Mouse (Mus musculus) hindbrain, postnatal 0 days (tissue): ENCODE measurements around the gene Med26. TPM values are rescaled to one million over a fixed set of nuclear protein-coding genes. Genes with fewer than 3 reads are reported as not detected.

Experiments used
- ATAC-seq: fragments of 200-750 bp; cut with Nextera tagmentation; 2 replicates; pipeline ENCODE4 v1.8.0; 2017; ENCODE audit warnings: mild to moderate bottlenecking, moderate TSS enrichment, moderate library complexity
- DNase-seq: peaks from one replicate; pipeline ENCODE4 v3.0.0-alpha.2; 2015; ENCODE audit warnings: low spot score
- H3K27ac ChIP-seq: fragments of 300-500 bp; sonication (generic); 2 replicates; pipeline ENCODE4 v1.5.1; 2014; ENCODE audit warnings: mild to moderate bottlenecking
- H3K27me3 ChIP-seq: fragments of 300-500 bp; sonication (generic); 2 replicates; pipeline ENCODE4 v1.6.1; 2014; ENCODE audit warnings: low read length, mixed read lengths; ENCODE audit not compliant: insufficient read depth
- H3K36me3 ChIP-seq: fragments of 300-500 bp; sonication (generic); 2 replicates; pipeline ENCODE4 v1.6.1; 2014; ENCODE audit warnings: low read length, mixed read lengths; ENCODE audit not compliant: insufficient read depth
- H3K4me1 ChIP-seq: fragments of 300-500 bp; sonication (generic); 2 replicates; pipeline ENCODE4 v1.6.1; 2014; ENCODE audit warnings: antibody characterized with exemption, low read length, mixed read lengths; ENCODE audit not compliant: insufficient read depth
- H3K4me2 ChIP-seq: fragments of 300-500 bp; sonication (generic); 2 replicates; pipeline ENCODE4 v1.6.1; 2014; ENCODE audit warnings: low read depth, mild to moderate bottlenecking, low read length, moderate library complexity, mixed read lengths
- H3K4me3 ChIP-seq: fragments of 300-500 bp; sonication (generic); 2 replicates; pipeline ENCODE4 v1.5.1; 2014; ENCODE audit warnings: low read length
- H3K9ac ChIP-seq: fragments of 300-500 bp; sonication (generic); replicated peaks from 2 replicates; pipeline ENCODE4 v1.6.1; 2014; ENCODE audit warnings: mild to moderate bottlenecking, low read length, moderate library complexity, mixed read lengths
- H3K9me3 ChIP-seq: fragments of 300-500 bp; sonication (generic); 2 replicates; pipeline ENCODE4 v1.6.1; 2016; ENCODE audit warnings: low read length, mixed read lengths
- CTCF ChIP-seq: IDR thresholded peaks from 2 replicates; pipeline ENCODE4 v1.5.1; 2016; ENCODE audit warnings: antibody characterized with exemption, control low read depth, low read depth
- WGBS: fragments of 180-500 bp; shearing (Covaris S2); extraction: QIAGEN DNeasy Blood & Tissue Kit; methylation state at CpG from one replicate; pipeline ENCODE4 v1.1.7; 2014; 5-methylcytosine and 5-hydroxymethylcytosine counted together
- microRNA-seq, 2 experiments: library from miRNA; unstranded; fragments of <30 nt; microRNA quantifications; one replicate each; pipeline ENCODE4; 2016
- polyA plus RNA-seq: library from polyadenylated mRNA; unstranded; fragments of >200 nt; fragmentation: Nextera tagmentation; extraction: Ambion mirVana; gene quantifications from 2 replicates; pipeline ENCODE4 v1.2.1, GENCODE M21; 2015
- total RNA-seq: library from RNA; depleted of rRNA; stranded (reverse); fragments of >200 nt; gene quantifications from 2 replicates; pipeline ENCODE4 v1.2.3, GENCODE M21; 2014; rRNA removed

Med26 gene
- total and polyA plus RNA-seq, 2 experiments from 2014 or later: 15.2 to 15.5 TPM

GRCm38 (mm10) chr8:72455317-72455716 is 92.8 kb downstream of the Med26 start:
- Histone ChIP-seq H3K27ac (no peak overlapping the region), H3K9me3 (no peaks in the 10 kb centered on the region), H3K36me3 (peaks cover 37% of the 10 kb centered on the region), H3K4me3 (no peak overlapping the region), H3K4me1 (no peaks in the 10 kb centered on the region), H3K4me2 (no peak overlapping the region), H3K9ac (no peak overlapping the region), H3K27me3 (no peaks in the 10 kb centered on the region)
- WGBS: 84% methylated on average over 4 of the region's 4 CpGs
- no peak for DNase-seq
- no peak for TF ChIP-seq CTCF
- ATAC-seq: no peak

- WGBS: 97% methylated on average over 2 of the region's 2 CpGs
- TF ChIP-seq CTCF: peak; percentile 25; the same call in 1 of the 2 replicates
- Histone ChIP-seq H3K4me2 (no peak overlapping the region), H3K4me3 (no peak overlapping the region), H3K9me3 (no peaks in the 10 kb centered on the region), H3K27ac (no peak overlapping the region), H3K4me1 (no peaks in the 10 kb centered on the region), H3K36me3 (peaks cover 38% of the 10 kb centered on the region), H3K9ac (no peak overlapping the region), H3K27me3 (no peaks in the 10 kb centered on the region)
- DNase-seq (no peak), ATAC-seq (no peak)
These were observed 94.2 kb downstream of the Med26 start for GRCm38 (mm10) chr8:72453904-72454303.

- DNase-seq (no peak), ATAC-seq (no peak)
- H3K9ac ChIP-seq: no peak overlapping the region
- no peak overlapping the region for H3K4me2 ChIP-seq
- H3K9me3 ChIP-seq: no peaks in the 10 kb centered on the region
- peaks cover 38% of the 10 kb centered on the region for H3K36me3 ChIP-seq
- WGBS: 89% methylated on average over 8 of the region's 8 CpGs
- no peaks in the 10 kb centered on the region for H3K4me1 ChIP-seq
- no peaks in the 10 kb centered on the region for H3K27me3 ChIP-seq
- no peak overlapping the region for H3K27ac ChIP-seq
- H3K4me3 ChIP-seq: no peak overlapping the region
- no peak for TF ChIP-seq CTCF
These were observed 96.6 kb downstream of the Med26 start for GRCm38 (mm10) chr8:72451516-72451915.

- ATAC-seq: no peak
- H3K4me1 ChIP-seq: peaks cover 4% of the 10 kb centered on the region
- H3K9ac ChIP-seq: no peak overlapping the region
- H3K27ac ChIP-seq: no peak overlapping the region
- WGBS: 94% methylated on average over 6 of the region's 6 CpGs
- no peak overlapping the region for H3K4me3 ChIP-seq
- DNase-seq: no peak
- H3K27me3 ChIP-seq: no peaks in the 10 kb centered on the region
- H3K4me2 ChIP-seq: no peak overlapping the region
- H3K9me3 ChIP-seq: no peaks in the 10 kb centered on the region
- peaks cover 8% of the 10 kb centered on the region for H3K36me3 ChIP-seq
- no peak for TF ChIP-seq CTCF
These were observed 103.0 kb downstream of the Med26 start for GRCm38 (mm10) chr8:72445071-72445470.

Small RNA genes lying within 50 kb of the gene (microRNA-seq; reads per million reads assigned to microRNA genes)
- gene Gm28019 (0 reads per million in 2 experiments), gene Mir7068 (1.4 to 2.5 reads per million in 2 experiments)

Other genes starting within 250 kb of the Med26 start
- gene Gm10282, start 243.0 kb downstream of the Med26 start, total RNA-seq: 0.36 and 1.5 TPM in 2 replicates
- gene Gm10282, start 243.0 kb downstream of the Med26 start, polyA plus RNA-seq: 11.7 and 12.3 TPM in 2 replicates
- 4.3 and 8.2 TPM in 2 replicates for gene Klf2, start 229.2 kb downstream of the Med26 start, total RNA-seq
- 8.8 and 9.9 TPM in 2 replicates for gene Klf2, start 229.2 kb downstream of the Med26 start, polyA plus RNA-seq
- gene Eps15l1, start 126.8 kb downstream of the Med26 start, total RNA-seq: 49.6 and 66.0 TPM in 2 replicates
- gene Eps15l1, start 126.8 kb downstream of the Med26 start, polyA plus RNA-seq: 43.4 and 45.5 TPM in 2 replicates
- gene Calr3, start 104.4 kb downstream of the Med26 start, total RNA-seq: 0.40 and 0.42 TPM in 2 replicates
- 1.4 and 1.9 TPM in 2 replicates for gene Calr3, start 104.4 kb downstream of the Med26 start, polyA plus RNA-seq
- 8.6 and 11.3 TPM in 2 replicates for gene 1700030K09Rik, start 104.4 kb downstream of the Med26 start, total RNA-seq
- gene 1700030K09Rik, start 104.4 kb downstream of the Med26 start, polyA plus RNA-seq: 13.1 and 13.2 TPM in 2 replicates
- 27.0 and 90.6 TPM in 2 replicates for gene Cherp, start 73.0 kb downstream of the Med26 start, total RNA-seq
- gene Cherp, start 73.0 kb downstream of the Med26 start, polyA plus RNA-seq: 37.3 and 40.3 TPM in 2 replicates
- 57.3 and 65.8 TPM in 2 replicates for gene Slc35e1, start 55.7 kb downstream of the Med26 start, total RNA-seq
- 12.5 and 12.9 TPM in 2 replicates for gene Slc35e1, start 55.7 kb downstream of the Med26 start, polyA plus RNA-seq
- 94.4 and 106 TPM in 2 replicates for gene Smim7, start 22.8 kb upstream of the Med26 start, total RNA-seq
- 143 and 154 TPM in 2 replicates for gene Smim7, start 22.8 kb upstream of the Med26 start, polyA plus RNA-seq
- 63.4 and 71.8 TPM in 2 replicates for gene Tmem38a, start 23.8 kb upstream of the Med26 start, total RNA-seq
- 42.4 and 47.7 TPM in 2 replicates for gene Tmem38a, start 23.8 kb upstream of the Med26 start, polyA plus RNA-seq
- 42.1 and 50.7 TPM in 2 replicates for gene Nwd1, start 98.4 kb upstream of the Med26 start, total RNA-seq
- gene Nwd1, start 98.4 kb upstream of the Med26 start, polyA plus RNA-seq: 2.9 and 3.1 TPM in 2 replicates
- gene Sin3b, start 175.0 kb upstream of the Med26 start, total RNA-seq: 259 and 269 TPM in 2 replicates
- 245 and 250 TPM in 2 replicates for gene Sin3b, start 175.0 kb upstream of the Med26 start, polyA plus RNA-seq
- 0.68 and 1.5 TPM in 2 replicates for gene F2rl3, start 213.6 kb upstream of the Med26 start, total RNA-seq
- 0.20 and 0.29 TPM in 2 replicates for gene F2rl3, start 213.6 kb upstream of the Med26 start, polyA plus RNA-seq